Mouse (Mus musculus) kidney, postnatal 0 days (tissue): ENCODE data around the gene Hbq1a. TPM values are rescaled to one million over a fixed set of nuclear protein-coding genes. Genes with fewer than 3 reads are reported as not detected.
"Not testable (repeated sequence)": the region's sequence is repeated elsewhere in the genome, so short reads cannot be mapped to it uniquely, and the experiment has no call there.

Experiments used
- ATAC-seq: fragments of 200-750 bp; cut with Nextera tagmentation; replicated peaks from 2 replicates; pipeline ENCODE4 v1.8.0; 2017; ENCODE audit warnings: low read depth, moderate number of reproducible peaks, moderate TSS enrichment, moderate library complexity; ENCODE audit not compliant: low FRiP score
- DNase-seq: peaks from one replicate; pipeline ENCODE4 v3.0.0-alpha.2; 2016; ENCODE audit warnings: low spot score
- H3K27ac ChIP-seq: fragments of 300-500 bp; sonication (generic); 2 replicates; pipeline ENCODE4 v1.5.1; 2014; ENCODE audit warnings: mild to moderate bottlenecking
- H3K27me3 ChIP-seq: fragments of 300-500 bp; sonication (generic); 2 replicates; pipeline ENCODE4 v1.6.1; 2014; ENCODE audit warnings: low read length, mixed read lengths; ENCODE audit not compliant: insufficient read depth
- H3K36me3 ChIP-seq: fragments of 300-500 bp; sonication (generic); 2 replicates; pipeline ENCODE4 v1.6.1; 2014; ENCODE audit warnings: low read length, mixed read lengths; ENCODE audit not compliant: insufficient read depth
- H3K4me1 ChIP-seq: fragments of 300-500 bp; sonication (generic); replicated peaks from 2 replicates; pipeline ENCODE4 v1.6.1; 2014; ENCODE audit warnings: antibody characterized with exemption, low read length, mixed read lengths; ENCODE audit not compliant: insufficient read depth
- H3K4me2 ChIP-seq: fragments of 300-500 bp; sonication (generic); 2 replicates; pipeline ENCODE4 v1.6.1; 2014; ENCODE audit warnings: mild to moderate bottlenecking, low read length, moderate library complexity, mixed read lengths
- H3K4me3 ChIP-seq: fragments of 300-500 bp; sonication (generic); replicated peaks from 2 replicates; pipeline ENCODE4 v1.5.1; 2014; ENCODE audit warnings: low read depth, low read length
- H3K9ac ChIP-seq: fragments of 300-500 bp; sonication (generic); 2 replicates; pipeline ENCODE4 v1.6.1; 2014; ENCODE audit warnings: low read depth, low read length
- H3K9me3 ChIP-seq: fragments of 300-500 bp; sonication (generic); replicated peaks from 2 replicates; pipeline ENCODE4 v1.6.1; 2016; ENCODE audit warnings: low read length, inconsistent platforms, mixed read lengths
- CTCF ChIP-seq: IDR thresholded peaks from 2 replicates; pipeline ENCODE4 v1.5.1; 2016; ENCODE audit warnings: antibody characterized with exemption, low read depth, mild to moderate bottlenecking, moderate library complexity
- WGBS: fragments of 180-500 bp; shearing (Covaris S2); extraction: QIAGEN DNeasy Blood & Tissue Kit; methylation state at CpG from one replicate; pipeline ENCODE4 v1.1.7; 2014; 5-methylcytosine and 5-hydroxymethylcytosine counted together
- polyA plus RNA-seq: library from polyadenylated mRNA; unstranded; fragments of >200 nt; fragmentation: Nextera tagmentation; extraction: Ambion mirVana; gene quantifications from 2 replicates; pipeline ENCODE4 v1.2.1, GENCODE M21; 2015

Hbq1a gene
- 0.37 TPM in 1 of 2 replicates, not detected in the other for polyA plus RNA-seq

DNA sequence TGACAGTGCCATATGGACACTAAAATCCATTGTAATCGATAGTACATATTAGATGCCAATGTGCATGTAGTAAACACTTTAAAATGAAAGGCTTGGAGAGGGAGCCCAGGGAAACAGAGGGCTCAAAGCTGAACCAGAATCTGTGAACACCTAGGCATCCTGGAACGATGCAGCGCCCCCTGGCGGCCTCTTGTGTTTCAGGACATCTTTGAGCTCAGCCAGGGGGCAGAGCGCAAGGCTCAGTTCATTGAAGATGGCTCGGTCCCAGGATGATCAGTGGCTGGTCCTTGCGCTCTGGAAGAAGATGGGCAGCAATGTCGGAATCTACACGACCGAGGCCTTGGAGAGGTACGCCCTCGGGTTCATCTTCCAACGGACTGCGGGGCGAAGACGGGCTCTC lies at the start of gene Hbq1a:
Hbq1a (plus strand) TSS at position 205 of the 400 bp plus-strand sequence.
- H3K36me3 ChIP-seq, H3K27ac ChIP-seq, H3K9me3 ChIP-seq, H3K27me3 ChIP-seq, H3K9ac ChIP-seq, H3K4me3 ChIP-seq, H3K4me1 ChIP-seq: not testable (repeated sequence)
- H3K4me2 ChIP-seq = 0 out of 2 replicates have a peak within 1 kb of the TSS, but pooled peaks have one; percentile 36
- 10% methylated on average over 16 of the region's 16 CpGs for WGBS
- peak; percentile 86 for TF ChIP-seq CTCF
- ATAC-seq = peak; percentile 59
- DNase-seq = peak; percentile 43

DNA sequence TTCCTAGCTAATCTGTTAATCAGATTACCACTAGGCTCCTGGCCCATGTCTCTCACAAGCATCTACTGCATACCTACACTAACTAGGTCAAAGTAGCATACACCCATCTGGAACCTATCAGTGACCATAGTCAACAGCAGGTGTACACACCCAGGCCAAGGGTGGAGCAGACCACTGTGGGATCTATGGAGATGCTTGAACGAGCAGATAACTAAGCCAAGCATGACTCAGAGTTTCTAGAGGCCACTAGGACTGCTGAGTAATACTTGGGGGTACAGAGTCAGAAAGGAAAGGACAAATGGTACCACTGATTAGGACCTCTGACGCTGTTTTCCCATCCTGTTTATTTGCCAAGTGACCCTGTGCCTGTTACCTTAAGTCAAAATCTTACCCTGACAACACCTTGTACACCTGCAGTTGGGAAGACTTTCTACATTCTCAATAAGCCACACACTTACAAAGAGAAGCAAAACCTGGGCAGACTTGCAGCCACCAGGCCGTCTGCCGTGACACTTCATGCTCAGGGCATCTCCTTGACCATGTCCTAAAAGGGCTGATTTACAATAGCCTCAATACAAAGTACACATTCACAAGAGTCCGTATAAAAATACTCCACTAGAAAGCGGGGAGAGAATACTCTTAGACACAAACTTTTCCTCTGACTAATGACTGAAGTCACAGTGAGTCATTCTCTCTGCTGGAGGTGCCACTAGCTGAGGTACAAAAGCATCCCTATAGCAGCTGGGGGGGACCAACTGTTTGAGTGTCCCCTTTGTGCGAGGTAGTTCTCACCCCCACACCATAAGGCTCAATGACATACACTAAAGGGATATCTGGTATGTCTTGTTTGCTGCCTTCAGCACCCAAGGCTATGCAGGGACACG lies 48.7 kb upstream of the Hbq1a start:
- H3K9ac ChIP-seq = no peak overlapping the region
- 81% methylated on average over 8 of the region's 8 CpGs for WGBS
- H3K36me3 ChIP-seq = peaks cover 30% of the 10 kb centered on the region
- H3K4me2 ChIP-seq = no peak overlapping the region
- no peak overlapping the region for H3K27ac ChIP-seq
- ATAC-seq = no peak
- no peaks in the 10 kb centered on the region for H3K4me1 ChIP-seq
- H3K9me3 ChIP-seq = no peaks in the 10 kb centered on the region
- H3K4me3 ChIP-seq = no peak overlapping the region
- no peaks in the 10 kb centered on the region for H3K27me3 ChIP-seq
- no peak for DNase-seq
- no peak for TF ChIP-seq CTCF

DNA sequence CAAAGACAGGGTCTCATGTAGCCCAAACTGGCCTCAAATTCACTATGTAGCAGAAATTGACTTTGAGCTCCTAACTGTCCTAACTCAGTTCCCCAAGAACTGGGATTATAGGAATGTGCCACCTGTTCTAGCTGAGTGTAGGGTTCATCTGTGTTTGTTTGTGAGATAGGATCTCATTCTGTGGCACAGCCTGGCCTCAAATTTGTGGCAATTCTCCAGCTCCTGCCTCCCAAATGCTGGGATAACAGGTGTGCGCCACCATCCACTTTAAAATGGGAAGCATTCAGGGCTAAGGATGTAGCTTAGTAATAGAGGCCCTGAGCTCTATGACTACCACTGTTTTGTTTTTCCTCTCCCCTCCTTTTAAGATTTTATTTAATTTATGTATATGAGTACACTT lies 46.7 kb upstream of the Hbq1a start:
- Histone ChIP-seq H3K4me1 (no peaks in the 10 kb centered on the region), H3K4me3 (no peak overlapping the region), H3K4me2 (no peak overlapping the region), H3K36me3 (peaks cover 30% of the 10 kb centered on the region), H3K9me3 (no peaks in the 10 kb centered on the region), H3K27me3 (no peaks in the 10 kb centered on the region), H3K27ac (no peak overlapping the region), H3K9ac (no peak overlapping the region)
- WGBS = 88% methylated on average over 1 of the region's 1 CpGs
- TF ChIP-seq CTCF = no peak
- no peak for ATAC-seq
- no peak for DNase-seq

DNA sequence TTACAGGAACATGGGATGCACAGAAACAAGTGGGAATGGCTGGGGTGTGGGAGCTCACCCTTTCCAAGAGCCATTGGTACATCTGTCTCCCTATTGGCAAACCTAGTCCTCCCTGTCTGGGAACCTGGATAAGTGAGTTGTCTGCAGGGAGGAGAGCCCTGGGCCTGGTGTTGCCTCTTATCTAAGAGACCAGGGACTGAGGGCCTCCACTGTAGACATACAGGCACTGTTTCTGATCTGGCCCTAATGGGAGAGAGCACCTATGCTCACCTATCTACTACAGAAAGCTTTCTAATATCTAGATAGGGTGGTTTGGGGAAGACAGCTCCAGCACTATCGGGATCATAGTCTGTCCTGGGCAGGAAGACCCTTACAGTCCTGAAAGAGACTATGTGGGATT lies 43.7 kb upstream of the Hbq1a start:
- Histone ChIP-seq H3K9me3 (no peaks in the 10 kb centered on the region), H3K4me1 (no peaks in the 10 kb centered on the region), H3K36me3 (peaks cover 25% of the 10 kb centered on the region; the same call in 1 of the 2 replicates), H3K4me2 (no peak overlapping the region), H3K27ac (no peak overlapping the region), H3K4me3 (no peak overlapping the region), H3K27me3 (no peaks in the 10 kb centered on the region), H3K9ac (no peak overlapping the region)
- 94% methylated on average over 1 of the region's 1 CpGs for WGBS
- ATAC-seq (no peak), DNase-seq (no peak)
- no peak for TF ChIP-seq CTCF

DNA sequence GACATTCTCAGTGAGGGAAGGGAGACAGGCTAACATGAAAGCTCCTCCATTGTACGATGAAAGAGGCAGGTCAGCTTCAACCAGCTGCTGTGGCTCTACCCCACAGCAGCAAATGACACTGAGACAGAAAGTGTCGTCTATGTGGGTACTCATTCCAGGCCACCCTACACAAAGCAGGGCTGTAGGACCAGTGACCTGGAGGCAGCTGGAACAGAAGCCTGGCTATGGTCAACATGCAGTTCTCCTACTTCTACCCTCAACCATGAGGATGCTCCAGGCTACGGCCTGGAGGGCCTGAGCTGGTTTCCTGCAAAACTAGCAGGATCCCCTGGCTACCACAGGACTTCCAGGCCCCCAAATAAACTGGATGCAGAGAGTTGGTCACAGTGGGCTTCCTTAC lies 43.3 kb upstream of the Hbq1a start:
- TF ChIP-seq CTCF = no peak
- WGBS = 91% methylated on average over 3 of the region's 3 CpGs
- Histone ChIP-seq H3K9ac (no peak overlapping the region), H3K4me2 (no peak overlapping the region), H3K4me1 (no peaks in the 10 kb centered on the region), H3K36me3 (peaks cover 24% of the 10 kb centered on the region; the same call in 1 of the 2 replicates), H3K4me3 (no peak overlapping the region), H3K9me3 (no peaks in the 10 kb centered on the region), H3K27ac (no peak overlapping the region), H3K27me3 (no peaks in the 10 kb centered on the region)
- no peak for DNase-seq
- no peak for ATAC-seq

DNA sequence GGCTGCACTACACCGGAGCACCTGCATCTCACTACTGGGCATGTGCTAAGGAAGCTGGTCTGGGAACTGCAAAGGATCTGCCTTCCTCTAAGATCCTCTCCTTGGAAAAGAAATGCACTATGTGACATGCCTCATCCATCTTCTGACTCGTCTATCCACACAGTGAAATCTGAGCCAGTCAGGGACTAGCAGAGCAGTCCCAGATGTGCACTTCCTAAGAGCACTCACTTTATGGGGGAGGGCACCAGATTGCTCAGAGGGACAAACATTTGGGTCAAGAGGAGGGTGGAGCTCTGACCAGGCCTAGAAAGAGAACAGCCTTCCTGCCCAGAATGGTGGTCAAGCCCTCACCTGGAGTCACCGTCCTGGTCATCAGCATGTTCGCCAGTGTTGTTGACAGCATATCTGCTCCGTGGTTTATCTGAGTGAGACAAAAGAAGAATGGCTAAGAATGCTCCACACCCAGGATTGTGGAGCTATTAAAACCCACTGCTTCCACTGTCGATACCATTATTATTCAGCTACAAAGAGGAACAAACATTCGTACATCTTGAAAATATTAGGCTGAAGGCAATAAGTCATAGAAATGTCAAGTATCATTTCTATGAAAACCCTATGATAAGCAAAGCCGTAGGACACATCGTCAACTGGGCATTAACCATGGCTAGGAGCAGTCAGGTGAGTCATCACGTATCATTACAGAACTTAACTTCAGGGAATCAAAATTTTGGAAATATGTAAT lies 37.0 kb upstream of the Hbq1a start:
- WGBS = 63% methylated on average over 10 of the region's 10 CpGs
- peaks cover 8% of the 10 kb centered on the region; the same call in 1 of the 2 replicates for H3K36me3 ChIP-seq
- TF ChIP-seq CTCF = no peak
- no peak overlapping the region for H3K4me2 ChIP-seq
- DNase-seq = peak; percentile 70
- H3K27ac ChIP-seq = 0 out of 2 replicates have a peak overlapping the region, but pooled peaks have one; percentile 13
- peaks cover 6% of the 10 kb centered on the region for H3K4me1 ChIP-seq
- H3K27me3 ChIP-seq = no peaks in the 10 kb centered on the region
- ATAC-seq = peak; percentile 29; the same call in 1 of the 2 replicates
- H3K4me3 ChIP-seq = no peak overlapping the region
- H3K9ac ChIP-seq = no peak overlapping the region
- H3K9me3 ChIP-seq = no peaks in the 10 kb centered on the region
